Mouse (Mus musculus): ENCODE measurements around the gene Hmga1b. TPM values are rescaled to one million over a fixed set of nuclear protein-coding genes. Genes with fewer than 3 reads are reported as not detected.
"Not testable (repeated sequence)": the region's sequence is repeated elsewhere in the genome, so short reads cannot be mapped to it uniquely, and the experiment has no call there.

The Hmga1b gene
- polyA plus RNA-seq, 1 experiment from 2014 or later: 5.8 TPM

- peaks cover 20% of the 10 kb centered on the region for H3K36me3 ChIP-seq (ENCODE audit: control insufficient read depth, insufficient read depth, low read length)
- H3K27me3 ChIP-seq (ENCODE audit: control insufficient read depth, insufficient read depth, low read length): peaks cover 8% of the 10 kb centered on the region
- WGBS (ENCODE audit: insufficient replicate concordance): 33% methylated on average over 9 of the region's 9 CpGs
- H3K4me1 ChIP-seq (ENCODE audit: control insufficient read depth, insufficient read depth, low read length): peaks cover 12% of the 10 kb centered on the region
- no peak for ATAC-seq (replicated peaks; ENCODE audit: insufficient number of reproducible peaks, low FRiP score, low TSS enrichment)
- H3K4me3 ChIP-seq (ENCODE audit: low read depth, low read length): peak overlapping the region; percentile 91
- H3K27ac ChIP-seq (ENCODE audit: low read depth, low read length): no peak overlapping the region
- no peaks in the 10 kb centered on the region for H3K9me3 ChIP-seq (replicated peaks; ENCODE audit: control insufficient read depth, low read length)
- peak overlapping the region; percentile 93 for H3K9ac ChIP-seq (ENCODE audit: low read depth, low read length)
- peak overlapping the region; percentile 72 for H3K4me2 ChIP-seq
These were observed 22.6 kb downstream of the Hmga1b start for GRCm38 (mm10) chr11:120785145-120785544.

GRCm38 (mm10) chr11:120788460-120788859, 25.9 kb downstream of the Hmga1b start:
- H3K4me2 ChIP-seq; H3K9me3 ChIP-seq (replicated peaks; ENCODE audit: control insufficient read depth, low read length); H3K4me3 ChIP-seq (ENCODE audit: low read depth, low read length); ATAC-seq (replicated peaks; ENCODE audit: insufficient number of reproducible peaks, low FRiP score, low TSS enrichment); H3K9ac ChIP-seq (ENCODE audit: low read depth, low read length); H3K27ac ChIP-seq (ENCODE audit: low read depth, low read length); H3K4me1 ChIP-seq (ENCODE audit: control insufficient read depth, insufficient read depth, low read length); H3K27me3 ChIP-seq (ENCODE audit: control insufficient read depth, insufficient read depth, low read length): not testable (repeated sequence)
- WGBS (ENCODE audit: insufficient replicate concordance): 88% methylated on average over 9 of the region's 10 CpGs
- peaks cover 42% of the 10 kb centered on the region for H3K36me3 ChIP-seq (ENCODE audit: control insufficient read depth, insufficient read depth, low read length)

GRCm38 (mm10) chr11:120789355-120789754, 26.8 kb downstream of the Hmga1b start:
- Histone ChIP-seq H3K4me2 (no peak overlapping the region), H3K27ac (ENCODE audit: low read depth, low read length) (no peak overlapping the region), H3K9ac (ENCODE audit: low read depth, low read length) (no peak overlapping the region), H3K4me3 (ENCODE audit: low read depth, low read length) (no peak overlapping the region), H3K9me3 (replicated peaks; ENCODE audit: control insufficient read depth, low read length) (no peaks in the 10 kb centered on the region), H3K4me1 (ENCODE audit: control insufficient read depth, insufficient read depth, low read length) (peaks cover 5% of the 10 kb centered on the region), H3K36me3 (ENCODE audit: control insufficient read depth, insufficient read depth, low read length) (peaks cover 45% of the 10 kb centered on the region), H3K27me3 (ENCODE audit: control insufficient read depth, insufficient read depth, low read length) (no peaks in the 10 kb centered on the region)
- WGBS (ENCODE audit: insufficient replicate concordance): 88% methylated on average over 4 of the region's 4 CpGs
- ATAC-seq (replicated peaks; ENCODE audit: insufficient number of reproducible peaks, low FRiP score, low TSS enrichment): no peak

- Histone ChIP-seq H3K4me1 (ENCODE audit: control insufficient read depth, insufficient read depth, low read length) (peaks cover 5% of the 10 kb centered on the region), H3K27ac (ENCODE audit: low read depth, low read length) (no peak overlapping the region), H3K4me3 (ENCODE audit: low read depth, low read length) (no peak overlapping the region), H3K9ac (ENCODE audit: low read depth, low read length) (no peak overlapping the region), H3K27me3 (ENCODE audit: control insufficient read depth, insufficient read depth, low read length) (no peaks in the 10 kb centered on the region), H3K36me3 (ENCODE audit: control insufficient read depth, insufficient read depth, low read length) (peaks cover 45% of the 10 kb centered on the region), H3K4me2 (no peak overlapping the region), H3K9me3 (replicated peaks; ENCODE audit: control insufficient read depth, low read length) (no peaks in the 10 kb centered on the region)
- ATAC-seq (replicated peaks; ENCODE audit: insufficient number of reproducible peaks, low FRiP score, low TSS enrichment): no peak
- WGBS (ENCODE audit: insufficient replicate concordance): 81% methylated on average over 3 of the region's 3 CpGs
These were observed 27.2 kb downstream of the Hmga1b start for GRCm38 (mm10) chr11:120789810-120790209.

GRCm38 (mm10) chr11:120792652-120793051, 30.1 kb downstream of the Hmga1b start:
- Histone ChIP-seq H3K4me2 (no peak overlapping the region), H3K27ac (ENCODE audit: low read depth, low read length) (no peak overlapping the region), H3K27me3 (ENCODE audit: control insufficient read depth, insufficient read depth, low read length) (no peaks in the 10 kb centered on the region), H3K4me1 (ENCODE audit: control insufficient read depth, insufficient read depth, low read length) (peaks cover 8% of the 10 kb centered on the region; the same call in 1 of the 2 replicates), H3K9ac (ENCODE audit: low read depth, low read length) (no peak overlapping the region), H3K4me3 (ENCODE audit: low read depth, low read length) (no peak overlapping the region), H3K9me3 (replicated peaks; ENCODE audit: control insufficient read depth, low read length) (no peaks in the 10 kb centered on the region), H3K36me3 (ENCODE audit: control insufficient read depth, insufficient read depth, low read length) (peaks cover 37% of the 10 kb centered on the region)
- ATAC-seq (replicated peaks; ENCODE audit: insufficient number of reproducible peaks, low FRiP score, low TSS enrichment): no peak
- 95% methylated on average over 9 of the region's 9 CpGs for WGBS (ENCODE audit: insufficient replicate concordance)

- peak within 1 kb of the TSS; percentile 81 for H3K4me2 ChIP-seq
- H3K27me3 ChIP-seq (ENCODE audit: control insufficient read depth, insufficient read depth, low read length): no peaks in the 10 kb centered on the region
- H3K27ac ChIP-seq (ENCODE audit: low read depth, low read length): peak within 1 kb of the TSS; percentile 75
- peak within 1 kb of the TSS; percentile 93 for H3K9ac ChIP-seq (ENCODE audit: low read depth, low read length)
- H3K4me3 ChIP-seq (ENCODE audit: low read depth, low read length): peak within 1 kb of the TSS; percentile 90
- H3K9me3 ChIP-seq (replicated peaks; ENCODE audit: control insufficient read depth, low read length): no peaks in the 10 kb centered on the region
- H3K36me3 ChIP-seq (ENCODE audit: control insufficient read depth, insufficient read depth, low read length): peaks cover 17% of the 10 kb centered on the region
- peak; percentile 80 for ATAC-seq (replicated peaks; ENCODE audit: insufficient number of reproducible peaks, low FRiP score, low TSS enrichment)
- peaks cover 10% of the 10 kb centered on the region; the same call in 1 of the 2 replicates for H3K4me1 ChIP-seq (ENCODE audit: control insufficient read depth, insufficient read depth, low read length)
- 2% methylated on average over 59 of the region's 59 CpGs for WGBS (ENCODE audit: insufficient replicate concordance)
These were observed 33.4 kb downstream of the Hmga1b start, which contains the start of gene Dus1l for GRCm38 (mm10) chr11:120795756-120796613. TSS of gene Dus1l (minus strand) at chr11:120796403.

GRCm38 (mm10) chr11:120796614-120796946, 34.0 kb downstream of the Hmga1b start:
- peak overlapping the region; percentile 70; the same call in 1 of the 2 replicates for H3K9ac ChIP-seq (ENCODE audit: low read depth, low read length)
- no peaks in the 10 kb centered on the region for H3K9me3 ChIP-seq (replicated peaks; ENCODE audit: control insufficient read depth, low read length)
- H3K4me2 ChIP-seq: peak overlapping the region; percentile 81
- H3K27ac ChIP-seq (ENCODE audit: low read depth, low read length): peak overlapping the region; percentile 75
- H3K36me3 ChIP-seq (ENCODE audit: control insufficient read depth, insufficient read depth, low read length): peaks cover 16% of the 10 kb centered on the region
- H3K4me3 ChIP-seq (ENCODE audit: low read depth, low read length): peak overlapping the region; percentile 90
- WGBS (ENCODE audit: insufficient replicate concordance): 24% methylated on average over 8 of the region's 8 CpGs
- no peak for ATAC-seq (replicated peaks; ENCODE audit: insufficient number of reproducible peaks, low FRiP score, low TSS enrichment)
- peaks cover 10% of the 10 kb centered on the region; the same call in 1 of the 2 replicates for H3K4me1 ChIP-seq (ENCODE audit: control insufficient read depth, insufficient read depth, low read length)
- no peaks in the 10 kb centered on the region for H3K27me3 ChIP-seq (ENCODE audit: control insufficient read depth, insufficient read depth, low read length)

- ATAC-seq (replicated peaks; ENCODE audit: insufficient number of reproducible peaks, low FRiP score, low TSS enrichment): no peak
- Histone ChIP-seq H3K9me3 (replicated peaks; ENCODE audit: control insufficient read depth, low read length) (no peaks in the 10 kb centered on the region), H3K9ac (ENCODE audit: low read depth, low read length) (no peak overlapping the region), H3K4me3 (ENCODE audit: low read depth, low read length) (no peak overlapping the region), H3K27ac (ENCODE audit: low read depth, low read length) (no peak overlapping the region), H3K27me3 (ENCODE audit: control insufficient read depth, insufficient read depth, low read length) (no peaks in the 10 kb centered on the region), H3K4me2 (no peak overlapping the region), H3K4me1 (ENCODE audit: control insufficient read depth, insufficient read depth, low read length) (peaks cover 10% of the 10 kb centered on the region; the same call in 1 of the 2 replicates), H3K36me3 (ENCODE audit: control insufficient read depth, insufficient read depth, low read length) (peaks cover 5% of the 10 kb centered on the region; the same call in 1 of the 2 replicates)
- 75% methylated on average over 3 of the region's 3 CpGs for WGBS (ENCODE audit: insufficient replicate concordance)
These were observed 35.6 kb downstream of the Hmga1b start for GRCm38 (mm10) chr11:120798244-120798643.
